Mouse (Mus musculus): ENCODE measurements at regions not wholly inside any gene's neighbourhood (a gene's known extent, or its start where the extent isn't known, plus 50 kb on each side); places are given as distances from the start of the nearest gene placed in this dataset.

- DNase-seq (ENCODE audit: extremely low read depth), result no peak
- H3K27ac ChIP-seq (ENCODE audit: insufficient read depth, low read depth), result no peak overlapping the region
- in situ Hi-C loops (cut with MboI; ENCODE audit: low pct_ligation_motif_present, low pct_unique_long_range_greater_than_20kb, low sequenced_read_pairs) (no loop called here), dilution Hi-C loops (cut with MboI; ENCODE audit: extremely low pct_ligation_motif_present, extremely low pct_unique_long_range_greater_than_20kb, low sequenced_read_pairs) (no loop called here)
- H3K4me1 ChIP-seq (ENCODE audit: control insufficient read depth in 1 of 2, insufficient read depth in 2 of 2), result no peaks in the 10 kb centered on the region
- H3K9me3 ChIP-seq (replicated peaks; ENCODE audit: low read length), result peaks cover 8% of the 10 kb centered on the region
- H3K36me3 ChIP-seq (replicated peaks in 1 of 2; ENCODE audit: control insufficient read depth in 1 of 2, insufficient read depth in 1 of 2, low read length in 1 of 2), result no peaks in the 10 kb centered on the region
- H3K4me3 ChIP-seq (replicated peaks in 1 of 3; ENCODE audit: low read depth in 2 of 3, low read length in 2 of 3, poor library complexity in 1 of 3), result no peak overlapping the region
- TF ChIP-seq PAX5 (IDR thresholded peaks at IDR 0.05; ENCODE audit: low read length), result no peak
- TF ChIP-seq MYC (IDR thresholded peaks at IDR 0.05; ENCODE audit: low read depth, low read length), result no peak
- no peak for TF ChIP-seq RAD21 (IDR thresholded peaks at IDR 0.05; ENCODE audit: low read depth, low read length)
- TF ChIP-seq E2F4 (IDR thresholded peaks at IDR 0.05; ENCODE audit: insufficient replicate concordance, low read depth, low read length), result no peak
- no peak for TF ChIP-seq CTCF (conservative IDR thresholded peaks at IDR 0.05 in 1 of 2, IDR thresholded peaks at IDR 0.05 in 1 of 2; ENCODE audit: low read depth in 2 of 2, low read length in 2 of 2)
- TF ChIP-seq POLR2AphosphoS2 (IDR thresholded peaks at IDR 0.05; ENCODE audit: low read depth, low read length), result no peak
- no peak for TF ChIP-seq MXI1 (IDR thresholded peaks at IDR 0.05; ENCODE audit: low read depth, low read length)
- TF ChIP-seq ETS1 (conservative IDR thresholded peaks at IDR 0.05; ENCODE audit: low read depth, low read length), result no peak
- no peak for TF ChIP-seq NRF1 (IDR thresholded peaks at IDR 0.05; ENCODE audit: low read depth, low read length)
- TF ChIP-seq JUN (IDR thresholded peaks at IDR 0.05; ENCODE audit: insufficient read depth, low read depth, low read length), result no peak
- TF ChIP-seq BHLHE40 (IDR thresholded peaks at IDR 0.05; ENCODE audit: low read depth, low read length), result no peak
- TF ChIP-seq IRF4 (IDR thresholded peaks at IDR 0.05; ENCODE audit: low read depth, low read length), result no peak
- no peak for TF ChIP-seq MAFK (IDR thresholded peaks at IDR 0.05; ENCODE audit: insufficient replicate concordance, low read length)
- no peak for TF ChIP-seq TBP (conservative IDR thresholded peaks at IDR 0.05; ENCODE audit: low read depth, low read length)
- TF ChIP-seq ZKSCAN1 (IDR thresholded peaks at IDR 0.05; ENCODE audit: borderline replicate concordance, low read depth, low read length), result no peak
- TF ChIP-seq CHD2 (IDR thresholded peaks at IDR 0.05; ENCODE audit: low read length), result no peak
- TF ChIP-seq MEF2A (IDR thresholded peaks at IDR 0.05; ENCODE audit: borderline replicate concordance, low read depth, low read length), result no peak
- no peak for TF ChIP-seq GABPA (IDR thresholded peaks at IDR 0.05; ENCODE audit: insufficient replicate concordance, low read depth, low read length)
- no peak for TF ChIP-seq SMC3 (IDR thresholded peaks at IDR 0.05; ENCODE audit: low read depth, low read length)
- no peak for TF ChIP-seq HCFC1 (IDR thresholded peaks at IDR 0.05; ENCODE audit: low read depth, low read length)
- no peaks in the 10 kb centered on the region for H3K79me2 ChIP-seq (replicated peaks; ENCODE audit: control insufficient read depth, extremely low read depth, insufficient read depth, poor library complexity, severe bottlenecking)
- H3K9ac ChIP-seq (ENCODE audit: insufficient read depth, low read depth), result no peak overlapping the region
- peaks cover 18% of the 10 kb centered on the region for H3K27me3 ChIP-seq (replicated peaks)
- H3K4me2 ChIP-seq (ENCODE audit: insufficient read depth, low read depth, poor library complexity, severe bottlenecking), result no peak overlapping the region
Measured at GRCm38 (mm10) chr7:93151321-93151720, 71.7 kb downstream of the Fam181b start.

- dilution Hi-C loops (cut with MboI; ENCODE audit: extremely low pct_ligation_motif_present, extremely low pct_unique_long_range_greater_than_20kb, low sequenced_read_pairs) (no loop called here), in situ Hi-C loops (cut with MboI; ENCODE audit: low pct_ligation_motif_present, low pct_unique_long_range_greater_than_20kb, low sequenced_read_pairs) (no loop called here)
- Histone ChIP-seq H3K36me3 (replicated peaks in 1 of 2; ENCODE audit: control insufficient read depth in 1 of 2, insufficient read depth in 1 of 2, low read length in 1 of 2) (no peaks in the 10 kb centered on the region), H3K27me3 (replicated peaks) (peaks cover 10% of the 10 kb centered on the region), H3K79me2 (replicated peaks; ENCODE audit: control insufficient read depth, extremely low read depth, insufficient read depth, poor library complexity, severe bottlenecking) (no peaks in the 10 kb centered on the region), H3K4me3 (replicated peaks in 1 of 3; ENCODE audit: low read depth in 2 of 3, low read length in 2 of 3, poor library complexity in 1 of 3) (no peak overlapping the region), H3K27ac (ENCODE audit: insufficient read depth, low read depth) (no peak overlapping the region), H3K4me1 (ENCODE audit: control insufficient read depth in 1 of 2, insufficient read depth in 2 of 2) (no peaks in the 10 kb centered on the region), H3K4me2 (ENCODE audit: insufficient read depth, low read depth, poor library complexity, severe bottlenecking) (no peak overlapping the region), H3K9me3 (replicated peaks; ENCODE audit: low read length) (no peaks in the 10 kb centered on the region), H3K9ac (ENCODE audit: insufficient read depth, low read depth) (no peak overlapping the region)
- no peak for TF ChIP-seq E2F4 (IDR thresholded peaks at IDR 0.05; ENCODE audit: insufficient replicate concordance, low read depth, low read length)
- DNase-seq (ENCODE audit: extremely low read depth), result no peak
Measured at GRCm38 (mm10) chr7:93197106-93197505, 117.4 kb downstream of the Fam181b start.
